Mouse (Mus musculus): ENCODE measurements at regions not wholly inside any gene's neighbourhood (a gene's known extent, or its start where the extent isn't known, plus 50 kb on each side); places are given as distances from the start of the nearest gene placed in this dataset.

DNA sequence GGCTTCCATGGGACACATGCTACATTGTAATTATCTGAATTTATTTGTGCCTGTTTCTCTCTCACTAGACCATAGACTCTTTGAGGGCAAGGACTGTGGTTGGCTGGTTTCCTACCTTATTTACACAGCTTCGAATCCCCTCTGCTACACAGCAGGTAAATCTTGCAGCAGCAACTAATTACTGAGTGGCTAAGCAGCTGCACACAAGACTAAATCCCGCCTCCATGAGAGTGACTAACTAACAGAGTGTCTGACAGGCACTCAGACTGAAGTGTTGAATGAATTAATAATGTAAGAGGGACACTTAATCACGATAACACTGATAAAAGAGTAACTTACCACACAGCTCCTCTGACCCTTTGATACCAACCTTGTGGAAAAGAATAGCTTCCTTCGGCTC lies 111.9 kb upstream of the Lrig1 start:
- Histone ChIP-seq H3K36me3 (ENCODE audit: control insufficient read depth, insufficient read depth, low read length, poor library complexity, severe bottlenecking) (no peaks in the 10 kb centered on the region), H3K4me1 (ENCODE audit: control insufficient read depth, insufficient read depth, low read length) (no peaks in the 10 kb centered on the region), H3K9me3 (replicated peaks; ENCODE audit: control insufficient read depth, insufficient read depth, low read length, poor library complexity, severe bottlenecking) (no peaks in the 10 kb centered on the region), H3K4me3 (ENCODE audit: low read depth, low read length) (no peak overlapping the region), H3K9ac (ENCODE audit: low read depth, poor library complexity, severe bottlenecking) (no peak overlapping the region), H3K27ac (ENCODE audit: insufficient read depth, low read length) (no peak overlapping the region), H3K27me3 (ENCODE audit: control insufficient read depth, insufficient read depth, low read length, poor library complexity, severe bottlenecking) (no peaks in the 10 kb centered on the region)
- TF ChIP-seq POLR2A (IDR thresholded peaks at IDR 0.05; ENCODE audit: insufficient read depth, low read length) (no peak), EP300 (IDR thresholded peaks at IDR 0.05; ENCODE audit: insufficient read depth, low read depth, low read length) (no peak), CTCF (IDR thresholded peaks at IDR 0.05; ENCODE audit: low read depth, low read length) (no peak)

DNA sequence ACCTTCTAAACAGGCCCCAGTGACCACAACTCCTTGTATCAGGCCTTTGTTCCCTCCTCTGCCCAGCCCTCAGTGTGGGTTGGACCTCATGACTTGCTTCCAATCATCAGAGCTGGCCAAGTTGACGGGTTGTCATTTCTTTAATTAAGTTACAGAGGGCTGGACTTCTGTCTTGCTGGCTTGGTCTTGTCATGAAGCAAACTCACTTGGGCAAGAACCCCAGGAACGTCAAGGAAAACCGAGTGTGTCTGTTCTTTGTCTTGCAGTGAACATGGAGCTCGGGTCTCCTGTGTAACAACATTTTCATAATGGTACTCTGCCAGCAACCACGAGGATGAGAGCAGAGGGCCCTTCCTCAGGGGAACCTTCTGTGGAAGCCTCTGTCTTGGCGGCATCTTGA lies 107.3 kb upstream of the Lrig1 start:
- H3K27ac ChIP-seq (ENCODE audit: insufficient read depth, low read length): no peak overlapping the region
- no peak overlapping the region for H3K4me3 ChIP-seq (ENCODE audit: low read depth, low read length)
- H3K27me3 ChIP-seq (ENCODE audit: control insufficient read depth, insufficient read depth, low read length, poor library complexity, severe bottlenecking): no peaks in the 10 kb centered on the region
- TF ChIP-seq POLR2A (IDR thresholded peaks at IDR 0.05; ENCODE audit: insufficient read depth, low read length) (no peak), EP300 (IDR thresholded peaks at IDR 0.05; ENCODE audit: insufficient read depth, low read depth, low read length) (no peak)
- no peak overlapping the region for H3K9ac ChIP-seq (ENCODE audit: low read depth, poor library complexity, severe bottlenecking)
- H3K36me3 ChIP-seq (ENCODE audit: control insufficient read depth, insufficient read depth, low read length, poor library complexity, severe bottlenecking): no peaks in the 10 kb centered on the region
- H3K9me3 ChIP-seq (replicated peaks; ENCODE audit: control insufficient read depth, insufficient read depth, low read length, poor library complexity, severe bottlenecking): no peaks in the 10 kb centered on the region
- no peaks in the 10 kb centered on the region for H3K4me1 ChIP-seq (ENCODE audit: control insufficient read depth, insufficient read depth, low read length)

DNA sequence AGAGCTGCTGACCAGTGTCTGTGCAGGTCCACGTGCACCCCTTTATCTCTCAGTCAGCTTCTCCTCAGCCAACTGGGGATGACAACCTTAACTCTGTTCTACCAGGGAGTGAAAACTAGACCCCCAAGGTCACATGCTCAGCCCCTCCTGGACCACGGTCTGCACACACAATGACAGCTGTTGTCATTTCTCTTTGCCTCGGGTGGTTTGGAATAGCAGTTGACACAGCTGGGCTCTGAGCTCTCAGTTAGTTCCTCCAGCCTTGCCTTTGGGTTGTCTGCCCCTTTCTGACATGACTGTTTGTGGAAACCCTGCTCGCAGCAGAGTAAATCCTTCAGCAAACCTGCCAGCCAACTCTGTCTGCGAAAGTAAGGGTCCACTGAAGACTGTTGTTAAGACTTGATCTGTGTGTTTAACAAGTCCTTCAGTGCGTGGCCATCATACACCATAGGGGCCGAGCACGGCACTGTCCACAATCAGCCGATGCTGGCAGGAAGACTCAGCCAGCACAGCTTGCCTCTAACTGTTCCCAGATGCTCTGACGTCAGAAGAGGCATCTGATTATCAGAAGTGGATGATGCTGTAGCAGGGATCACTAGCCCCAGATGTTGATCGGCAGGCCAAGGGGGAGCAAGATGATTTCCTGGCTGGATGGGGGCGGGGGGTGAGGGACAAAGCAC lies 106.7 kb upstream of the Lrig1 start:
- Histone ChIP-seq H3K27me3 (ENCODE audit: control insufficient read depth, insufficient read depth, low read length, poor library complexity, severe bottlenecking) (no peaks in the 10 kb centered on the region), H3K9me3 (replicated peaks; ENCODE audit: control insufficient read depth, insufficient read depth, low read length, poor library complexity, severe bottlenecking) (no peaks in the 10 kb centered on the region), H3K4me3 (ENCODE audit: low read depth, low read length) (no peak overlapping the region), H3K36me3 (ENCODE audit: control insufficient read depth, insufficient read depth, low read length, poor library complexity, severe bottlenecking) (no peaks in the 10 kb centered on the region), H3K27ac (ENCODE audit: insufficient read depth, low read length) (no peak overlapping the region), H3K4me1 (ENCODE audit: control insufficient read depth, insufficient read depth, low read length) (no peaks in the 10 kb centered on the region), H3K9ac (ENCODE audit: low read depth, poor library complexity, severe bottlenecking) (no peak overlapping the region)
- TF ChIP-seq POLR2A (IDR thresholded peaks at IDR 0.05; ENCODE audit: insufficient read depth, low read length) (no peak), EP300 (IDR thresholded peaks at IDR 0.05; ENCODE audit: insufficient read depth, low read depth, low read length) (no peak), CTCF (IDR thresholded peaks at IDR 0.05; ENCODE audit: low read depth, low read length) (no peak)

- Histone ChIP-seq H3K9me3 (replicated peaks; ENCODE audit: control insufficient read depth, insufficient read depth, low read length, poor library complexity, severe bottlenecking) (no peaks in the 10 kb centered on the region), H3K4me3 (ENCODE audit: low read depth, low read length) (no peak overlapping the region), H3K27ac (ENCODE audit: insufficient read depth, low read length) (no peak overlapping the region)
Observed at GRCm38 (mm10) chr6:94805685-94806084, 105.7 kb upstream of the Lrig1 start.

GRCm38 (mm10) chr6:94804284-94804815 lies 104.4 kb upstream of the Lrig1 start:
- TF ChIP-seq EP300 (IDR thresholded peaks at IDR 0.05; ENCODE audit: insufficient read depth, low read depth, low read length) (no peak), POLR2A (IDR thresholded peaks at IDR 0.05; ENCODE audit: insufficient read depth, low read length) (no peak), CTCF (IDR thresholded peaks at IDR 0.05; ENCODE audit: low read depth, low read length) (no peak)
- H3K27me3 ChIP-seq (ENCODE audit: control insufficient read depth, insufficient read depth, low read length, poor library complexity, severe bottlenecking): no peaks in the 10 kb centered on the region
- no peak overlapping the region for H3K9ac ChIP-seq (ENCODE audit: low read depth, poor library complexity, severe bottlenecking)
- H3K4me3 ChIP-seq (ENCODE audit: low read depth, low read length): no peak overlapping the region
- H3K36me3 ChIP-seq (ENCODE audit: control insufficient read depth, insufficient read depth, low read length, poor library complexity, severe bottlenecking): no peaks in the 10 kb centered on the region
- H3K27ac ChIP-seq (ENCODE audit: insufficient read depth, low read length): no peak overlapping the region
- H3K9me3 ChIP-seq (replicated peaks; ENCODE audit: control insufficient read depth, insufficient read depth, low read length, poor library complexity, severe bottlenecking): no peaks in the 10 kb centered on the region
- H3K4me1 ChIP-seq (ENCODE audit: control insufficient read depth, insufficient read depth, low read length): no peaks in the 10 kb centered on the region

More at GRCm38 (mm10) chr6:94805685-94806084, 105.7 kb upstream of the Lrig1 start:
- Histone ChIP-seq H3K4me1 (ENCODE audit: control insufficient read depth, insufficient read depth, low read length) (no peaks in the 10 kb centered on the region), H3K27me3 (ENCODE audit: control insufficient read depth, insufficient read depth, low read length, poor library complexity, severe bottlenecking) (no peaks in the 10 kb centered on the region), H3K9ac (ENCODE audit: low read depth, poor library complexity, severe bottlenecking) (no peak overlapping the region), H3K36me3 (ENCODE audit: control insufficient read depth, insufficient read depth, low read length, poor library complexity, severe bottlenecking) (no peaks in the 10 kb centered on the region)
- TF ChIP-seq EP300 (IDR thresholded peaks at IDR 0.05; ENCODE audit: insufficient read depth, low read depth, low read length) (no peak), POLR2A (IDR thresholded peaks at IDR 0.05; ENCODE audit: insufficient read depth, low read length) (no peak), CTCF (IDR thresholded peaks at IDR 0.05; ENCODE audit: low read depth, low read length) (no peak)

DNA sequence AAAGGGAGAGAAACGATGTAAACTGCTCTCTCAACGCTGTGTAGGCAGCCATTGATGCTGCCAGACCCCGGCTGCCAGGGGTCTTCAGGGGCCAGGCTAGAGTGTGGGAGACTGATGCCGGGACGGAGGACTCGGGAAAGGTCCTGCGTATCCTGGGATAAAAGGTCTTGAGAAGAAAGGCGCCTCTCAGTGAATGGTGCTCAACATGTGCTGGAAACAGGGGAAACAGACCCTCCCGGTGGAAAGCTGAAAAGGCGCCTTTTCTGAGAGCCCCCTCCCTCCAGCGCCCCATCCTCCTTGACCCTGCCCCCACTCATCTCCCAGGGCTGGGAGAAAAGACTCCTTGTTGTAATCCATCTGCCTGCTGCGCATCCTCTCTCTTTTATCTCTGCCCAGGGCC lies 101.1 kb upstream of the Lrig1 start:
- Histone ChIP-seq H3K4me1 (ENCODE audit: control insufficient read depth, insufficient read depth, low read length) (no peaks in the 10 kb centered on the region), H3K9ac (ENCODE audit: low read depth, poor library complexity, severe bottlenecking) (no peak overlapping the region), H3K36me3 (ENCODE audit: control insufficient read depth, insufficient read depth, low read length, poor library complexity, severe bottlenecking) (no peaks in the 10 kb centered on the region), H3K9me3 (replicated peaks; ENCODE audit: control insufficient read depth, insufficient read depth, low read length, poor library complexity, severe bottlenecking) (peaks cover 3% of the 10 kb centered on the region; the same call in 1 of the 2 replicates), H3K27ac (ENCODE audit: insufficient read depth, low read length) (no peak overlapping the region), H3K4me3 (ENCODE audit: low read depth, low read length) (no peak overlapping the region), H3K27me3 (ENCODE audit: control insufficient read depth, insufficient read depth, low read length, poor library complexity, severe bottlenecking) (no peaks in the 10 kb centered on the region)
- TF ChIP-seq POLR2A (IDR thresholded peaks at IDR 0.05; ENCODE audit: insufficient read depth, low read length) (no peak), CTCF (IDR thresholded peaks at IDR 0.05; ENCODE audit: low read depth, low read length) (no peak), EP300 (IDR thresholded peaks at IDR 0.05; ENCODE audit: insufficient read depth, low read depth, low read length) (no peak)

Measured in ES-Bruce4 (cell line).